Mouse (Mus musculus) erythroblast, adult 5-6 weeks (primary cell): ENCODE measurements around the gene Zswim7. TPM values are rescaled to one million over a fixed set of nuclear protein-coding genes. Genes with fewer than 3 reads are reported as not detected.

Source experiments
- total RNA-seq, 2 experiments: library from RNA; stranded (forward) in 1 of 2; stranded (reverse) in 1 of 2; fragments of 150-400 nt in 1 of 2; fragments of 200-764, 138-1000 nt in 1 of 2; gene quantifications; 2 replicates each; pipeline versions ENCODE4 v1.2.3 to v1.2.4; 2015 to 2017; ENCODE audit warnings: low replicate concordance in 2 of 2

Zswim7 gene
- total RNA-seq, 2 experiments from 2014 or later, result 0.96 TPM; not detected in 1

Other genes with a start within 250 kb of the Zswim7 start
- gene Adora2b, start 32.4 kb downstream of the Zswim7 start, total RNA-seq (2015; ENCODE audit: low replicate concordance), result 2.7 and 3.8 TPM in 2 replicates
- 0.70 and 2.6 TPM in 2 replicates for gene Adora2b, start 32.4 kb downstream of the Zswim7 start, total RNA-seq (2017; ENCODE audit: low replicate concordance)
- gene Ttc19, start 98 bp upstream of the Zswim7 start, total RNA-seq (2015; ENCODE audit: low replicate concordance), result 0.19 and 1.5 TPM in 2 replicates
- gene Ttc19, start 98 bp upstream of the Zswim7 start, total RNA-seq (2017; ENCODE audit: low replicate concordance), result 0.70 and 2.9 TPM in 2 replicates
- gene Pigl, start 177.1 kb upstream of the Zswim7 start, total RNA-seq (2015; ENCODE audit: low replicate concordance), result 0.38 and 2.5 TPM in 2 replicates
- gene Pigl, start 177.1 kb upstream of the Zswim7 start, total RNA-seq (2017; ENCODE audit: low replicate concordance), result 1.1 TPM in 2 replicates
- gene Ncor1, start 177.2 kb upstream of the Zswim7 start, total RNA-seq (2015; ENCODE audit: low replicate concordance), result 149 and 283 TPM in 2 replicates
- gene Ncor1, start 177.2 kb upstream of the Zswim7 start, total RNA-seq (2017; ENCODE audit: low replicate concordance), result 146 and 152 TPM in 2 replicates